Mouse (Mus musculus) skeletal muscle tissue, adult 2 months (tissue): ENCODE data around the gene Dnase1l1.

Experiments
- DNase-seq: peaks from one replicate; pipeline ENCODE4 v3.0.0-alpha.2; 2012; ENCODE audit warnings: low read depth, low spot score

Gene Dnase1l1

GRCm38 (mm10) chrX:74281732-74282394 lies at the start of gene Dnase1l1, which contains the start of gene Taz:
Gene Dnase1l1, minus strand, starts transcription at chrX:74282337.
Gene Taz, plus strand, starts transcription at chrX:74281912.
- DNase-seq, result peak; percentile 87

DNA sequence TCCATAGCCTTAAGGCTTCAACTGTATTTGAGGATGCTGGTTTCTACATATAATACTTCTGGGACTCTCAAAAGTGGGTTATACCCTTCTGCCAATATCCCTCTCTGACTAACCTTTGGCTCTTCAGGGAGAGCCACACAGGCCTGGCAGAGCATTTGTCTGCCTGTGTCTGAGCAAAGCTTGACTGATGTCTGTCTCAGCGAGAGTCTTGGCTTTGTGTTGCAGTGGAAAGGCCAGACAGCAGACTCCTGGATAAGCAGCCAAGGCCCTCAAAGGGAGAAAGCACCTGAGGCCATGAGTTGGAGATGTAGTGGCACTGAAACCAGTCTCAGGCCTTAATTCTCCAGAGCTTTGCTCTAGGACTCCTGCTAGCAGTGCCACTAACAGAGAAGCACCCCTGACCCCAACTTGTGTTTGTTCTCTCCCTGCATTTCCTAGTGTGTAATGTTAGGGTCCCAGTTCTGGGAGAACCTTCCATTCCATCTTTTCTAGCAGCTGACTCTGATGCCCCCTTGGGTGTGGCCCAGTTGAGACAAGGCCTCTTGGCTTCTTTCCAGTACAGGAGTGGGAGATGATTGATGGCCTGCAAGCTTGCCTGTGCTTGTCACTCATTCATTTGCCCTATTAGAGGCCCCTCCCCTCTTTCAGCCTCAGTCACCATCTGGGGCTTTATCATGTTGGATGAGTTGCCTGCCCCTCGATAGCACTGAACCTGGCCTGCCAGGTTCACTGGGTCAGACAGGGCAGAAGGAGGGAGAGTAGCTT lies 48.2 kb upstream of the Dnase1l1 start:
- no peak for DNase-seq

GRCm38 (mm10) chrX:74329215-74329671 lies 47.1 kb upstream of the Dnase1l1 start:
- DNase-seq, result no peak

GRCm38 (mm10) chrX:74328725-74329161 lies 46.6 kb upstream of the Dnase1l1 start, which contains the start of gene Plxna3:
Gene Plxna3, plus strand, starts transcription at chrX:74329066.
- peak; percentile 29 for DNase-seq

DNA sequence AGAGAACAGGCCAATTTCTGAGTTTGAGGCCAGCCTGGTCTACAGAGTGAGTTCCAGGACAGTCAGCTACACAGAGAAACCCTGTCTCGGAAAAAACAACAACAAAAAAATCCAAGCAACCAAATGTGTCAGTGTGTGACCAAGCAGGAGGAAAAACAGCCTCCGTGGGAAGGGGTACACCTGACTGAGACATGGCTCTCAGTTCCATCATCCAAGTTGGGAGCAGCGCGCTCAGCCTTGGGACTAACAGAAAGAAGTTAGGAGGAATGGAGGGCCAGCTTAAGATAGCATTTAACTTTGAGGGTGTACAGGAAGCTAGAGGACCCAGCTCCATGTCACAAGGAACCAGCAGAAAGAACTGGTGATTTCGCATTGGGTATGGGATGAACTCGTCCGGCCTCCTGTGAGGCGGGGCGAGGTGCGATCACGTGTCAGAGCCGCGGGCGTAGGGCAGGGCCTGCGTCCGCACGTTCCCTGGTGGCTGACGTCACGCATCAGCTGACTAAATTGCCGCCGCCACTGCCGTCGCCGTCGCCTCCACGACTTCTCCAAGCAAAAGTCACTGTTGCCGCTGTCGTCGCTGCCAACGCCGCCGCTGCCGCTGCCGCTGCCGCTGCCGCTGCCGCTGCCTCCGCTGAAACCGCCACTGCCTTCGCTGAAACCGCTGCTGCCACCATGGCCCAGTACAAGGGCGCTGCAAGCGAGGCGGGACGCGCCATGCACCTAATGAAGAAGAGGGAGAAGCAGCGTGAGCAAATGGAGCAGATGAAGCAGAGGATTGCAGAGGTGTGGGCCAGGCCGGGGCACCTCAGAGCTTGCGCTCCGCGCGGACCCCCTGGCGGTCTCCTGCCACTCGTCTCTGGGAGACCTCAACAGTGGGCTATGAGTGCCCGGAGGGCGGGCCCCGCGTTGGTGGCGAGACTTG lies 30.7 kb upstream of the Dnase1l1 start, which contains the start of gene Fam50a:
TSS of gene Fam50a (plus strand) at position 494 of the 925 bp plus-strand sequence.
- peak; percentile 88 for DNase-seq

DNA sequence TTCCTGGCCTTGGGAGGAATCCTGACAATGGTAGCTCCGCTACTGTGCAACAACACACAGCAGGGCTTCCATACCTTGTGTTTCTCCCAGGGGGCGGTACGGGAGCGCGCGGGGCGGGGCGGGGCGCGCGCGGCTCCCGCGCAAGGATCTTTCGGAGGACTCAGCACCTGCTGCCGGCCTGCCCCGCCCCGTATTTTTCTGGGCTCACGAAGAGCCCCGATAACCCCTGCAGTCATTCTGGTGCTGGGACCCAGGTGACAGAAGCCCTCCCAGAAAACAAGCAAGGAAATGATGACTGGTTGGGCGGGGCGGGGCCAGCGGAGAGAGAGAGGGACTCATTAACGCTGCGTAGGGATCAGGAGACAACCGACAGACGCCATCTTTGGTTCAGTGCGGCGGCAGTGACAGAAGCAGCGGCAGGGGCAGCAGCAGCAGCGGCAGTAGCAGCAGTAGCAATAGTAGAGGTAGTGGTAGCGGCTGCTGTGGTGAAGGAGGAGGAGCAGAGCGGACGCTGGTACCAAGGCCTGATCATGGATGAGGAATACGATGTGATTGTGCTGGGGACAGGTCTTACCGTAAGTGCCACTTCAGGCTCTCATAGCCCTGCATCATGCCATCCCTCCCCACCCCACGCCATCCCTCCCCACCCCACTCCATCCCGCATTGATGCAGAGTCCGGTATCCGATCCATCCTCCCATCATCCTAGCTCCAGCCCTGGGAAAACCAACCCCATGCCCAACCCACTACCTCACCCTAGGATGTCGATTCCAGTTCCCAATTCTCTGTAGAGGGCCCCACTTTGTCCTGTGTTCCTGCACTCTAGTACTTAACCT lies 22.9 kb upstream of the Dnase1l1 start, which contains the start of gene Gdi1:
TSS of gene Gdi1 (plus strand) at position 132 of the 834 bp plus-strand sequence.
- DNase-seq, result peak; percentile 52

- no peak for DNase-seq
Observed at GRCm38 (mm10) chrX:74299721-74300120, 17.6 kb upstream of the Dnase1l1 start.

DNA sequence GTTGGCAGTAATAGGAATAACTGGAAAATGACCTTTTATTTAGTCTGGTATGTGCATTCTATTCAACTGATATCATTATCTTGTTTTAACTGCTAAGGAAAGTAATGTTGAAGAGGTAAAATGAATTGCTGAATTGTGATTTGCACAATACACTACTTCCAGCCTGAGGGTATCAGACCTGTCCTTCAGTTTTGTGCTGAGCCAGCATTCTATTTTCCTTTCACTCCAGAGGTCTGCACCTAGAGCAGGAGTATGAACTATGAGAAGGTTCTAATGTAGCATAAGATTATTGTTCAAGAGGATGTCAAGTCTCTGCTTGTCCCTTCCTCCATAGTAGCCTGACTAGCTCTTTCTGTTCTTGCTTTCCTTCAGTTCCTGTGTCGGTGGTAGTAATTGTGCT lies 16.2 kb upstream of the Dnase1l1 start:
- no peak for DNase-seq

- DNase-seq, result peak; percentile 92
Observed at GRCm38 (mm10) chrX:74296538-74297448, 14.7 kb upstream of the Dnase1l1 start, which contains the start of gene Atp6ap1. Gene Atp6ap1, plus strand, starts transcription at chrX:74297097.

- DNase-seq, result no peak
Observed at GRCm38 (mm10) chrX:74293431-74293830, 11.3 kb upstream of the Dnase1l1 start.

GRCm38 (mm10) chrX:74283092-74283437 lies 928 bp upstream of the Dnase1l1 start:
- DNase-seq, result no peak

GRCm38 (mm10) chrX:74282395-74283091 lies 406 bp upstream of the Dnase1l1 start:
- DNase-seq, result peak; percentile 81

DNA sequence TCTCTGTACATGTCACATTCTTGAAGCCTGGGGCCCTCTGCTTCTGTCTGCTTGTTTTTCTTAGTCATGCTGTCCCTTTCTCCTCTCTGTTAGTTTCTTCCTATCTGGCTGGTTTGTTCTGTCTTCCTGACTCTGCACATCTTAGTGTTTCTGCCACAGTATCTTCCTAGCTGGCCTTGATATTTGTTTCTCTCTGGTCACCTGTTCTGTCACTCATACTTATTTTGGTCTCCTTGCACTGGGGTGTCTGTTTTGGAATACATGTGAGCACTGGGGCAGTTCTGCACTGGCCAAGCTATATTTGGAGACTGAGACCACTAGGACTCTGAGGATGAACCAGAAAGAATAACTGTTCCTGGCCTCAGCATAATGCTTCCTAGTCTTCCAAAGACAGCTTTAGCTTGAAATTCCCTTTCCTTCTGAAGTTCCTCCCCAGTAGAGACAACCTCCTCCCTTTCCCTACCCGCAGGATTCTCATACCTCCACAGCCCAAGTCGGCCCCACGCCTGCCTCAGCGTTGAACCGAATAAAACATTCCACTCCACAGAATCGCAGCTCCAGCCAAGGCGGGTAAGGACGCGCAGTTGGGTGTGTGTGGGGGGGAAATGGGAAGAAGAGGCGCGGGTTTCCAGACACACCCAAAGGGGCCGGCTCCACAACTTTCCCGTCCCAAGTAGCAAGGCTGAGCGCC lies 951 bp downstream of the Dnase1l1 start:
- DNase-seq, result peak; percentile 68

- no peak for DNase-seq
Observed at GRCm38 (mm10) chrX:74277916-74278315, 4.2 kb downstream of the Dnase1l1 start.

DNA sequence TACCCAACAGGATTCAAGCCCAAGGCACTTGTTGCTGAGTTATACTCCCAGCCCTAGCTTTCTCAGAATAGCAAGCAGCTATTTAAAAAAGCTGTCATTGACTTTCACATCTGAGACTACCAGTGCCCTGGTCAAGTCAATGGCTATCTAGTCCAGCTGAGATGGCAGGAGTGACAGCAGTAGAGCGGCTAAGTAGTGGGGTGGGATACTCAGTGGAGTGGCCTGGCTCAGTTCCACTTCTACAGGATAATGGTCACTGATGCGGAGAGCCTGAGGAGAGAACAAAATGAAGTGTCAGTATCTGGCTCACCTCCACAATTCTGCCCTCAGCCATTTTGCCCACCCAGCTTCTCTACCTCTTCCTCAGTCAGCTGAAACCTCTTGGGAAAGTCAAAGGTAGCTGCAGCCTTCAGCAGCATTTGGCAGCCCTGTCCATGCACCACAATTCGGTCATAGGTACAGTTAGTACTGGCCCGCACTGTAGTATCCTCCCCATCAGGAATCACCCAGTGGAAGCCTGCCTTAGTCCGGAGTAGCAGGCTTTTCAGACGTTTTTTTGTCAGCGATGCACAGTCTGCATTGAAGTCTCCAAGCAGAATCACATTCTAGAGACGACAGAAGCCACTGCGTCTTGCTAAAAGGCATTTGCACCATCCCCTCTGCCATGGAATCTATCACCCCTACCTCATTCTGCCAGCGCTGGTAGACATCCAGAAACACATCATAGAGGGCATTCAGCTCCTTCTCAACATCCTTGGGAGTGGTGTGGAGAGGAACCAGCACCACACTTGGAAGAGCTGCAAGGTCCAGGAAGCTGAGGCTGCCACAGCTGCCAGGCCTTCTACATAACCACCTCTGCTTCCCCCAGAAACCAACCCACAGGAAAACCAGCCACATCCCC lies 8.5 kb downstream of the Dnase1l1 start:
- no peak for DNase-seq

- peak; percentile 46 for DNase-seq
Observed at GRCm38 (mm10) chrX:74270902-74271551, 11.1 kb downstream of the Dnase1l1 start.
